Mouse (Mus musculus) gastrocnemius, adult 18-20 months (tissue): ENCODE measurements at regions not wholly inside any gene's neighbourhood (a gene's known extent, or its start where the extent isn't known, plus 50 kb on each side); places are given as distances from the start of the nearest gene placed in this dataset.

ENCODE experiments used
- DNase-seq: peaks from one replicate; pipeline ENCODE4 v3.0.0; 2021; ENCODE audit warnings: low spot score

GRCm38 (mm10) chr10:125884563-125884962 is 81.4 kb upstream of the Lrig3 start:
- no peak for DNase-seq

GRCm38 (mm10) chr10:125885796-125886195 is 80.2 kb upstream of the Lrig3 start:
- no peak for DNase-seq

GRCm38 (mm10) chr10:125892122-125892521 is 73.8 kb upstream of the Lrig3 start:
- DNase-seq, result no peak

GRCm38 (mm10) chr10:125895744-125896482 is 70.1 kb upstream of the Lrig3 start:
- DNase-seq, result no peak

- DNase-seq, result no peak
Measured at GRCm38 (mm10) chr10:125896646-125897045, 69.3 kb upstream of the Lrig3 start.

- DNase-seq, result no peak
Measured at GRCm38 (mm10) chr10:125899504-125899903, 66.5 kb upstream of the Lrig3 start.

GRCm38 (mm10) chr10:125900562-125900961 is 65.4 kb upstream of the Lrig3 start:
- no peak for DNase-seq

GRCm38 (mm10) chr10:125902668-125903067 is 63.3 kb upstream of the Lrig3 start:
- DNase-seq, result no peak

- DNase-seq, result no peak
Measured at GRCm38 (mm10) chr10:125912207-125912606, 53.8 kb upstream of the Lrig3 start.
